Mouse (Mus musculus): Measurements from ENCODE around the gene Tmem50a.
"Not testable (repeated sequence)": the region's sequence is repeated elsewhere in the genome, so short reads cannot be mapped to it uniquely, and the experiment has no call there.

Tmem50a gene

GRCm38 (mm10) chr4:134922925-134923244 lies 8.1 kb upstream of the Tmem50a start:
- DNase-seq: peak; percentile 59

GRCm38 (mm10) chr4:134922111-134922924 lies 7.5 kb upstream of the Tmem50a start:
- DNase-seq: peak; percentile 31

- no peak for DNase-seq
Observed at GRCm38 (mm10) chr4:134921703-134922102, 6.9 kb upstream of the Tmem50a start.

GRCm38 (mm10) chr4:134920631-134921030 lies 5.8 kb upstream of the Tmem50a start:
- DNase-seq: no peak

GRCm38 (mm10) chr4:134919733-134920540 lies 5.1 kb upstream of the Tmem50a start:
- DNase-seq: no peak

- no peak for DNase-seq
Observed at GRCm38 (mm10) chr4:134918381-134918780, 3.6 kb upstream of the Tmem50a start.

GRCm38 (mm10) chr4:134917194-134917593 lies 2.4 kb upstream of the Tmem50a start:
- no peak for DNase-seq

GRCm38 (mm10) chr4:134915223-134916050 lies 613 bp upstream of the Tmem50a start:
- DNase-seq: no peak

GRCm38 (mm10) chr4:134914122-134914863 lies 531 bp downstream of the Tmem50a start:
- DNase-seq: no peak

GRCm38 (mm10) chr4:134913413-134913812 lies 1.4 kb downstream of the Tmem50a start:
- peak; percentile 62 for DNase-seq

- DNase-seq: not testable (repeated sequence)
Observed at GRCm38 (mm10) chr4:134911406-134911805, 3.4 kb downstream of the Tmem50a start.

- DNase-seq: no peak
Observed at GRCm38 (mm10) chr4:134903046-134903445, 11.8 kb downstream of the Tmem50a start.

- peak; percentile 29 for DNase-seq
Observed at GRCm38 (mm10) chr4:134901126-134901525, 13.7 kb downstream of the Tmem50a start.

GRCm38 (mm10) chr4:134897256-134897655 lies 17.6 kb downstream of the Tmem50a start:
- DNase-seq: no peak

GRCm38 (mm10) chr4:134892096-134892495 lies 22.7 kb downstream of the Tmem50a start:
- peak; percentile 65 for DNase-seq

GRCm38 (mm10) chr4:134884364-134884763 lies 30.5 kb downstream of the Tmem50a start:
- DNase-seq: no peak

- DNase-seq: no peak
Observed at GRCm38 (mm10) chr4:134883808-134884207, 31.0 kb downstream of the Tmem50a start.

- DNase-seq: no peak
Observed at GRCm38 (mm10) chr4:134883266-134883665, 31.6 kb downstream of the Tmem50a start.

GRCm38 (mm10) chr4:134880041-134880440 lies 34.8 kb downstream of the Tmem50a start:
- no peak for DNase-seq

- DNase-seq: peak; percentile 62
Observed at GRCm38 (mm10) chr4:134879410-134879981, 35.3 kb downstream of the Tmem50a start.

- DNase-seq: no peak
Observed at GRCm38 (mm10) chr4:134876171-134876570, 38.7 kb downstream of the Tmem50a start.

GRCm38 (mm10) chr4:134871950-134872349 lies 42.9 kb downstream of the Tmem50a start:
- no peak for DNase-seq
